Mouse (Mus musculus): ENCODE results near the gene Herc3. TPM values are rescaled to one million over a fixed set of nuclear protein-coding genes. Genes with fewer than 3 reads are reported as not detected.
A peak's percentile ranks its signal among the peaks of the same experiment; 100 is the strongest.

The Herc3 gene
- polyA plus RNA-seq, 2 experiments: 2.4 to 3.3 TPM

GRCm38 (mm10) chr6:58920735-58921134 is 89.5 kb downstream of the Herc3 start:
- no peak for TF ChIP-seq CTCF (IDR thresholded peaks at IDR 0.05; ENCODE audit: low read depth)
- TF ChIP-seq EP300 (IDR thresholded peaks at IDR 0.05; ENCODE audit: low read depth): no peak
- H3K9me3 ChIP-seq (ENCODE audit: control insufficient read depth, low read length): no peaks in the 10 kb centered on the region
- H3K36me3 ChIP-seq (replicated peaks; ENCODE audit: control insufficient read depth, insufficient read depth, low read depth): no peaks in the 10 kb centered on the region
- 0 out of 4 replicates have a peak, but pooled peaks cover 0 to 4% of the 10 kb centered on the region in 2 experiments for H3K4me1 ChIP-seq (replicated peaks; ENCODE audit: control insufficient read depth in 2 of 2, insufficient read depth in 2 of 2, low read length in 1 of 2)
- DNase-seq (ENCODE audit: low read depth in 3 of 3, low spot score in 3 of 3): no peak
- H3K9ac ChIP-seq (replicated peaks): no peak overlapping the region
- WGBS (ENCODE audit: insufficient replicate concordance): 68% methylated on average over 6 of the region's 6 CpGs
- ATAC-seq (ENCODE audit: insufficient read depth): no peak
- no peaks in the 10 kb centered on the region for H3K27me3 ChIP-seq (ENCODE audit: control insufficient read depth, insufficient read depth, low read length)
- H3K27ac ChIP-seq: no peak overlapping the region
- no peak overlapping the region for H3K4me2 ChIP-seq (ENCODE audit: low read depth)
- no peak overlapping the region for H3K4me3 ChIP-seq (ENCODE audit: insufficient read depth in 1 of 2, low read depth in 2 of 2, low read length in 2 of 2)

DNA sequence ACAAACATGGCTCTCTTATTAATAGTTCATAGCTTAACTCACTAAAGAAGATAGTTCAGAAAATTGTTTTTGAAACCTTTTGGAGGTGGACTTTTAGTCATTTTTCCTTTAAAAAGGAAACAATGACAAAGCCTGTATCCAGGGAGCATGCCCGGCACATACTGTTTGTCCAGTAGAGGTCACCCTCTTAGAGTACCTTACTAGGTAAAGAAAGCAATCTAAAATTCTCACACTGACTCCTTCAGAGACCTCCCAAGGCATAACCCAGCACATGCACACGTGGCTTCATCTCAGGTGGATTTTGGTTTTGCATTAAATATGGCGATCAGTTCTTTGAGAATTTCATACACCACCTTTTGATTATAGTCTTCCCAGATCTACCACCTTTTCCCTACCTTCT is 90.4 kb downstream of the Herc3 start:
- no peak overlapping the region for H3K4me2 ChIP-seq (ENCODE audit: low read depth)
- WGBS (ENCODE audit: insufficient replicate concordance): 46% methylated on average over 3 of the region's 3 CpGs
- ATAC-seq (ENCODE audit: insufficient read depth) (no peak), DNase-seq (ENCODE audit: low read depth in 3 of 3, low spot score in 3 of 3) (no peak)
- no peak overlapping the region for H3K9ac ChIP-seq (replicated peaks)
- H3K4me1 ChIP-seq (replicated peaks; ENCODE audit: control insufficient read depth in 2 of 2, insufficient read depth in 2 of 2, low read length in 1 of 2): no peaks in the 10 kb centered on the region
- H3K36me3 ChIP-seq (replicated peaks; ENCODE audit: control insufficient read depth, insufficient read depth, low read depth): no peaks in the 10 kb centered on the region
- H3K9me3 ChIP-seq (ENCODE audit: control insufficient read depth, low read length): no peaks in the 10 kb centered on the region
- no peak overlapping the region for H3K27ac ChIP-seq
- H3K27me3 ChIP-seq (ENCODE audit: control insufficient read depth, insufficient read depth, low read length): no peaks in the 10 kb centered on the region
- TF ChIP-seq CTCF (IDR thresholded peaks at IDR 0.05; ENCODE audit: low read depth): peak; percentile 16; the same call in 1 of the 2 replicates
- no peak for TF ChIP-seq EP300 (IDR thresholded peaks at IDR 0.05; ENCODE audit: low read depth)
- no peak overlapping the region for H3K4me3 ChIP-seq (ENCODE audit: insufficient read depth in 1 of 2, low read depth in 2 of 2, low read length in 2 of 2)

DNA sequence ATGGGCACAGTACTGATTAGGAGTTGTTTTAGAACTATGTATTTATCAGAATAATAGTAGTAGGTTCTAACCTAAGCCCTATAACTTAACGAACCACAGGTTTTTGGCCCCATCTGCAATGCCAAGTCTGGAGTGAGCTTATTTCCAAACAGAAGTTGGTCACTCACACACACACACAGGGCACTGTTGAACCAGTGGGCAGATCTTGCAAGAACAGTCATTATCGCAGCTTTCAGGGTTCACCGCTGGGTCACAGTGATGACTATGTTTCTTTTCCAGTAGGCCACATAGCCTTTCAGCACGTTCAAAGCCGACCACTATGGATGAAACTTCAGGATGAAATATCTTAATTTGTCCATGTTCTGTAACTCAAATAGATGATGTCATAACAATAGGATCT is 91.2 kb downstream of the Herc3 start:
- WGBS (ENCODE audit: insufficient replicate concordance): 73% methylated on average over 5 of the region's 5 CpGs
- TF ChIP-seq CTCF (IDR thresholded peaks at IDR 0.05; ENCODE audit: low read depth): no peak
- TF ChIP-seq EP300 (IDR thresholded peaks at IDR 0.05; ENCODE audit: low read depth): no peak
- H3K36me3 ChIP-seq (replicated peaks; ENCODE audit: control insufficient read depth, insufficient read depth, low read depth): no peaks in the 10 kb centered on the region
- no peaks in the 10 kb centered on the region for H3K9me3 ChIP-seq (ENCODE audit: control insufficient read depth, low read length)
- DNase-seq (ENCODE audit: low read depth in 3 of 3, low spot score in 3 of 3) (no peak), ATAC-seq (ENCODE audit: insufficient read depth) (no peak)
- H3K4me2 ChIP-seq (ENCODE audit: low read depth): no peak overlapping the region
- no peak overlapping the region for H3K4me3 ChIP-seq (ENCODE audit: insufficient read depth in 1 of 2, low read depth in 2 of 2, low read length in 2 of 2)
- no peaks in the 10 kb centered on the region for H3K4me1 ChIP-seq (replicated peaks; ENCODE audit: control insufficient read depth in 2 of 2, insufficient read depth in 2 of 2, low read length in 1 of 2)
- no peak overlapping the region for H3K27ac ChIP-seq
- no peak overlapping the region for H3K9ac ChIP-seq (replicated peaks)
- H3K27me3 ChIP-seq (ENCODE audit: control insufficient read depth, insufficient read depth, low read length): no peaks in the 10 kb centered on the region

DNA sequence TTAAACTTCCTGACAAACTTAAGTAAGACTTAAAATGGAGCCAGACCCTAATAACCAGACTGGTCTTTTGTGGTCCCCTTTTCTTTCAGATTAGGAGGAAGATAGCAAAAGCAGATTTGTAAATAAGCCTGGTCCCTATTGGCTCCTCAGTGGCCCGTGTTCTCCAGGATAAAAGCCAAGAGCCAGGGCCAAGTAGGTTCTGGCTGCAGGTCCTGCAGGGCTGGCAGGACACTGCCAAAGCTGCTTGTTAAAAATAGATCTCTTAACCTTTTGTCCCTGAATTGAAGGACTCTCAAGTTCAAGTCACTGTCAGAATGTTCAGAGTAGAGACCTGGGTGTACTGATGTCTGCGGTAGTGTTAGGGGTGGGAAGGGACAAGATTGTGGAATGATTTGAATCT is 96.6 kb downstream of the Herc3 start:
- H3K9ac ChIP-seq (replicated peaks): no peak overlapping the region
- H3K4me3 ChIP-seq (ENCODE audit: insufficient read depth in 1 of 2, low read depth in 2 of 2, low read length in 2 of 2): no peak overlapping the region
- H3K27ac ChIP-seq: no peak overlapping the region
- ATAC-seq (ENCODE audit: insufficient read depth): no peak
- 62% methylated on average over 2 of the region's 2 CpGs for WGBS (ENCODE audit: insufficient replicate concordance)
- no peak overlapping the region for H3K4me2 ChIP-seq (ENCODE audit: low read depth)
- no peaks in the 10 kb centered on the region for H3K36me3 ChIP-seq (replicated peaks; ENCODE audit: control insufficient read depth, insufficient read depth, low read depth)
- no peaks in the 10 kb centered on the region for H3K9me3 ChIP-seq (ENCODE audit: control insufficient read depth, low read length)
- DNase-seq (ENCODE audit: low read depth in 3 of 3, low spot score in 3 of 3): no peak
- TF ChIP-seq CTCF (IDR thresholded peaks at IDR 0.05; ENCODE audit: low read depth): no peak
- no peak for TF ChIP-seq EP300 (IDR thresholded peaks at IDR 0.05; ENCODE audit: low read depth)
- H3K4me1 ChIP-seq (replicated peaks; ENCODE audit: control insufficient read depth in 2 of 2, insufficient read depth in 2 of 2, low read length in 1 of 2): no peaks in the 10 kb centered on the region
- H3K27me3 ChIP-seq (ENCODE audit: control insufficient read depth, insufficient read depth, low read length): no peaks in the 10 kb centered on the region

DNA sequence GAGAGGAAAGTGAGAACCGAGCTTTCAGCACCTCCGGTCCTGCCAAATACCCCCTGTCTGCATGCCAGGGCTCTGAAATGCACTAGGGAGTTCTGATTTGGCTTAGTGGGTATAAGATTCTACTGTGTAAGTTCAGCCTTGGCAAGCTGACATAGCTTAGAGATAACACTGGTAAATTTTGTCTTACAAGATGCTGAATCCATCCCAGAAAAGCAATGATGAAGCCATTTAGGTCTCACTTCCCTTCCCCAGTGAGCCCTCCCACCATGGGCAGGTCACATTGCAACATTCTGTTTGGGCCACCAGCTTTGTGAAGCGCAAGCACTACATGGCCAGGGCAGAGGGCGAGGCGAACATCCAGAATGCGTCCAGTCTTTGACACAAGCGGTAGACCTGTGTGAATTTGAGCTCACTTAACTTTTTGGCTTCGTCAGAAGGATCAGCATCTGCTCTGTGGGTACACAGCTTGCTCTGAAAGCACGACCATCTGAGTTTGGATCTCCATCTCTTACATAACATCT is 98.7 kb downstream of the Herc3 start:
- DNase-seq (ENCODE audit: low read depth in 3 of 3, low spot score in 3 of 3): no peak
- Histone ChIP-seq H3K27me3 (ENCODE audit: control insufficient read depth, insufficient read depth, low read length) (no peaks in the 10 kb centered on the region), H3K36me3 (replicated peaks; ENCODE audit: control insufficient read depth, insufficient read depth, low read depth) (no peaks in the 10 kb centered on the region), H3K4me1 (replicated peaks; ENCODE audit: control insufficient read depth in 2 of 2, insufficient read depth in 2 of 2, low read length in 1 of 2) (no peaks in the 10 kb centered on the region), H3K9ac (replicated peaks) (no peak overlapping the region), H3K9me3 (ENCODE audit: control insufficient read depth, low read length) (no peaks in the 10 kb centered on the region), H3K27ac (no peak overlapping the region), H3K4me2 (ENCODE audit: low read depth) (no peak overlapping the region), H3K4me3 (ENCODE audit: insufficient read depth in 1 of 2, low read depth in 2 of 2, low read length in 2 of 2) (no peak overlapping the region)
- ATAC-seq (ENCODE audit: insufficient read depth): no peak
- 70% methylated on average over 9 of the region's 9 CpGs for WGBS (ENCODE audit: insufficient replicate concordance)
- TF ChIP-seq EP300 (IDR thresholded peaks at IDR 0.05; ENCODE audit: low read depth) (no peak), CTCF (IDR thresholded peaks at IDR 0.05; ENCODE audit: low read depth) (no peak)

Data from liver, embryonic 14.5 days (tissue).